Mouse (Mus musculus) thymus, adult 2 months (tissue): ENCODE data around the gene Nipal4. TPM values are rescaled to one million over a fixed set of nuclear protein-coding genes. Genes with fewer than 3 reads are reported as not detected.
"Not testable (repeated sequence)": the region's sequence is repeated elsewhere in the genome, so short reads cannot be mapped to it uniquely, and the experiment has no call there.

Source experiments
- DNase-seq: peaks from one replicate; pipeline ENCODE4 v3.0.0; 2021
- H3K27ac ChIP-seq: fragments of 200-500 bp; 2 replicates; pipeline ENCODE4 v1.5.1; 2012; ENCODE audit warnings: low read length, control low read depth; ENCODE audit not compliant: control insufficient read depth, insufficient read depth
- H3K27me3 ChIP-seq: fragments of 200-500 bp; 2 replicates; pipeline ENCODE4 v1.6.1; 2012; ENCODE audit warnings: mild to moderate bottlenecking, low read length, moderate library complexity, mixed read lengths; ENCODE audit not compliant: control insufficient read depth, insufficient read depth
- H3K36me3 ChIP-seq: fragments of 200-500 bp; 2 replicates; pipeline ENCODE4 v1.6.1; 2012; ENCODE audit warnings: mild to moderate bottlenecking, low read length, moderate library complexity; ENCODE audit not compliant: control insufficient read depth, insufficient read depth
- H3K4me1 ChIP-seq: fragments of 200-500 bp; replicated peaks from 2 replicates; pipeline ENCODE4 v1.6.1; 2012; ENCODE audit warnings: low read length; ENCODE audit not compliant: control insufficient read depth, insufficient read depth
- H3K4me3 ChIP-seq: fragments of 200-500 bp; 2 replicates; pipeline ENCODE4 v1.5.1; 2012; ENCODE audit warnings: mild to moderate bottlenecking, low read length, control low read depth, moderate library complexity; ENCODE audit not compliant: control insufficient read depth, insufficient read depth
- CTCF ChIP-seq: fragments of 200-500 bp; IDR thresholded peaks from 2 replicates; pipeline ENCODE4 v1.5.1; 2012; ENCODE audit warnings: mild to moderate bottlenecking, control low read depth, low read length, moderate library complexity, borderline replicate concordance; ENCODE audit not compliant: control insufficient read depth, poor library complexity, insufficient read depth; ENCODE audit errors: extremely low read depth
- POLR2A ChIP-seq: fragments of 200-500 bp; IDR thresholded peaks from 2 replicates; pipeline ENCODE4 v1.6.1; 2012; ENCODE audit warnings: mild to moderate bottlenecking, low read length, control low read depth, moderate library complexity; ENCODE audit not compliant: control insufficient read depth, poor library complexity, insufficient read depth; ENCODE audit errors: extremely low read depth
- WGBS: fragments of 180-500 bp; shearing (Covaris S2); methylation state at CpG from one replicate; pipeline ENCODE4 v1.1.7; 2018; 5-methylcytosine and 5-hydroxymethylcytosine counted together
- polyA plus RNA-seq: library from polyadenylated mRNA; depleted of rRNA; stranded (reverse); fragments of >200 nt; gene quantifications from 2 replicates; pipeline ENCODE4 v1.2.3, GENCODE M21; 2012

Nipal4 gene
- polyA plus RNA-seq, 1 experiment: 0.58 TPM

GRCm38 (mm10) chr11:46185486-46185885, 19.2 kb upstream of the Nipal4 start:
- 54% methylated on average over 4 of the region's 4 CpGs for WGBS
- DNase-seq: no peak
- Histone ChIP-seq H3K27me3 (no peaks in the 10 kb centered on the region), H3K4me1 (no peaks in the 10 kb centered on the region), H3K27ac (no peak overlapping the region), H3K36me3 (no peaks in the 10 kb centered on the region), H3K4me3 (no peak overlapping the region)
- TF ChIP-seq CTCF (no peak), POLR2A (no peak)

- 89% methylated on average over 3 of the region's 3 CpGs for WGBS
- H3K4me3 ChIP-seq: no peak overlapping the region
- H3K27me3 ChIP-seq: no peaks in the 10 kb centered on the region
- no peak overlapping the region for H3K27ac ChIP-seq
- TF ChIP-seq POLR2A: no peak
- no peaks in the 10 kb centered on the region for H3K4me1 ChIP-seq
- DNase-seq: no peak
- no peaks in the 10 kb centered on the region for H3K36me3 ChIP-seq
These were observed 18.6 kb upstream of the Nipal4 start for GRCm38 (mm10) chr11:46184946-46185345.

GRCm38 (mm10) chr11:46182031-46182430, 15.7 kb upstream of the Nipal4 start:
- H3K27me3 ChIP-seq, H3K27ac ChIP-seq, H3K4me3 ChIP-seq, H3K36me3 ChIP-seq, DNase-seq, H3K4me1 ChIP-seq: not testable (repeated sequence)
- 97% methylated on average over 1 of the region's 1 CpGs for WGBS

- H3K27ac ChIP-seq: no peak overlapping the region
- H3K36me3 ChIP-seq: no peaks in the 10 kb centered on the region
- 85% methylated on average over 10 of the region's 10 CpGs for WGBS
- TF ChIP-seq POLR2A (no peak), CTCF (no peak)
- H3K4me1 ChIP-seq: no peaks in the 10 kb centered on the region
- H3K4me3 ChIP-seq: no peak overlapping the region
- DNase-seq: no peak
- H3K27me3 ChIP-seq: no peaks in the 10 kb centered on the region
These were observed 11.1 kb upstream of the Nipal4 start for GRCm38 (mm10) chr11:46177246-46178043.

- TF ChIP-seq POLR2A: no peak
- no peak for TF ChIP-seq CTCF
- Histone ChIP-seq H3K27ac (no peak overlapping the region), H3K27me3 (no peaks in the 10 kb centered on the region), H3K4me3 (no peak overlapping the region), H3K36me3 (no peaks in the 10 kb centered on the region), H3K4me1 (no peaks in the 10 kb centered on the region)
- 97% methylated on average over 6 of the region's 6 CpGs for WGBS
- no peak for DNase-seq
These were observed 9.8 kb upstream of the Nipal4 start for GRCm38 (mm10) chr11:46176155-46176554.

GRCm38 (mm10) chr11:46172128-46172527, 5.8 kb upstream of the Nipal4 start:
- H3K27ac ChIP-seq: no peak overlapping the region
- H3K36me3 ChIP-seq: no peaks in the 10 kb centered on the region
- 96% methylated on average over 9 of the region's 9 CpGs for WGBS
- no peaks in the 10 kb centered on the region for H3K4me1 ChIP-seq
- H3K27me3 ChIP-seq: no peaks in the 10 kb centered on the region
- no peak overlapping the region for H3K4me3 ChIP-seq
- DNase-seq: no peak
- TF ChIP-seq CTCF: no peak
- TF ChIP-seq POLR2A: no peak

- no peak for DNase-seq
- Histone ChIP-seq H3K4me3 (no peak overlapping the region), H3K27ac (no peak overlapping the region), H3K36me3 (no peaks in the 10 kb centered on the region), H3K27me3 (peaks cover 9% of the 10 kb centered on the region; the same call in 1 of the 2 replicates), H3K4me1 (no peaks in the 10 kb centered on the region)
- TF ChIP-seq CTCF (no peak), POLR2A (no peak)
- 85% methylated on average over 3 of the region's 3 CpGs for WGBS
These were observed 3.6 kb upstream of the Nipal4 start for GRCm38 (mm10) chr11:46169908-46170307.
